Mouse (Mus musculus) ES-E14 (cell line): ENCODE measurements around the gene Pex14. TPM values are rescaled to one million over a fixed set of nuclear protein-coding genes. Genes with fewer than 3 reads are reported as not detected.

Source experiments
- DNase-seq: peaks from one replicate; pipeline ENCODE4 v3.0.0-alpha.2; 2013; ENCODE audit warnings: low read depth, low spot score
- H3K27ac ChIP-seq: 2 replicates; pipeline ENCODE4 v1.5.1; 2012; ENCODE audit warnings: low read depth, mild to moderate bottlenecking, low read length, moderate library complexity, mixed read lengths; ENCODE audit not compliant: poor library complexity, insufficient read depth, severe bottlenecking
- H3K36me3 ChIP-seq: 2 replicates; pipeline ENCODE4 v1.6.1; 2012; ENCODE audit warnings: mild to moderate bottlenecking, low read length, moderate library complexity, mixed read lengths; ENCODE audit not compliant: control insufficient read depth, poor library complexity, insufficient read depth, severe bottlenecking
- H3K4me1 ChIP-seq, 2 experiments: fragments of 150-350 bp in 1 of 2; sonication (generic) in 1 of 2; 2 replicates each; pipeline ENCODE4 v1.6.1; 2012; ENCODE audit warnings: low read length in 2 of 2, mild to moderate bottlenecking in 1 of 2, mixed read lengths in 1 of 2; ENCODE audit not compliant: control insufficient read depth in 2 of 2, insufficient read depth in 2 of 2, poor library complexity in 1 of 2
- H3K4me3 ChIP-seq, 2 experiments: fragments of 150-350 bp in 1 of 2; sonication (generic) in 1 of 2; 2 replicates each; pipeline ENCODE4 v1.5.1; 2012; ENCODE audit warnings: low read length in 2 of 2, low read depth in 1 of 2, mild to moderate bottlenecking in 1 of 2, mixed read lengths in 1 of 2; ENCODE audit not compliant: insufficient read depth in 1 of 2, poor library complexity in 1 of 2, severe bottlenecking in 1 of 2
- H3K9ac ChIP-seq: 2 replicates; pipeline ENCODE4 v1.6.1; 2012; ENCODE audit warnings: low read depth, mild to moderate bottlenecking, low read length, mixed read lengths; ENCODE audit not compliant: poor library complexity, insufficient read depth, severe bottlenecking
- H3K9me3 ChIP-seq: fragments of 150-350 bp; sonication (generic); 2 replicates; pipeline ENCODE4 v1.6.1; 2012; ENCODE audit warnings: low read depth, mild to moderate bottlenecking, low read length; ENCODE audit not compliant: control insufficient read depth, insufficient read depth
- CHD2 ChIP-seq: IDR thresholded peaks from 2 replicates; pipeline ENCODE4 v1.6.1; 2014; ENCODE audit warnings: mild to moderate bottlenecking, low read depth, low read length, inconsistent platforms
- HCFC1 ChIP-seq: IDR thresholded peaks from 2 replicates; pipeline ENCODE4 v1.6.1; 2012; ENCODE audit warnings: low read length, inconsistent platforms, borderline replicate concordance; ENCODE audit not compliant: insufficient read depth
- MAFK ChIP-seq: IDR thresholded peaks from 2 replicates; pipeline ENCODE4 v1.6.1; 2014; ENCODE audit warnings: mild to moderate bottlenecking, low read depth, low read length, inconsistent platforms; ENCODE audit not compliant: insufficient read depth
- ZC3H11A ChIP-seq: IDR thresholded peaks from 2 replicates; pipeline ENCODE4 v1.6.1; 2012; ENCODE audit warnings: low read depth, mild to moderate bottlenecking, inconsistent platforms, low read length, borderline replicate concordance
- ZNF384 ChIP-seq: IDR thresholded peaks from 2 replicates; pipeline ENCODE4 v1.6.1; 2012; ENCODE audit warnings: low read depth, low read length, inconsistent platforms
- in situ Hi-C, 2 experiments: fragments of 600-800 bp; cut with MboI; formaldehyde crosslinking; loops; one replicate each; pipeline ENCODE4 v1.15.1; 2025; ENCODE audit warnings: low sequenced_read_pairs in 2 of 2, inconsistent platforms in 1 of 2; ENCODE audit not compliant: unreplicated experiment in 2 of 2
- total RNA-seq: library from RNA; depleted of rRNA; stranded (reverse); fragments of 300-350 nt; gene quantifications from 2 replicates; pipeline ENCODE4 v1.2.3, GENCODE M21; 2012

Gene Pex14
- total RNA-seq, 1 experiment = 80.3 TPM

DNA sequence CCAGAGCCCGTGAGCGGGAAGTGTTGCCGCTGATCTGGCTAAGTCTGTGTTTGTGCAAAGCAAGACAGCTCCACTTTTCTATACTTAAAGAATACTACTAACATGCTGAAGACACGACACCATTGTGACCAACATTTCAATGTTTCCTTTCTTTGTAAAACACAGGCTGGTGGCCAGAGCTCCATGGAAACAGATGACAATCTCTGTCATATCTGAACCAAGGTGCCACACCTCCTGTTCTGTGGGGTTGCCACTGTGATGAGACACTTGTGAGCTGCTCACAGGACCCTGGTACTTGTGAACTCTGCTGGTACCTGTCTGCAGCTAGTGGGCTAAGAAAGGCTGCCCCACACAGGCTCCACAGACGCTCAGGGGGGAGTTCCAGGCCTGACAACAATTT, 130.8 kb downstream of the Pex14 start:
- Histone ChIP-seq H3K27ac (no peak overlapping the region), H3K36me3 (peaks cover 11% of the 10 kb centered on the region; the same call in 1 of the 2 replicates), H3K9ac (no peak overlapping the region), H3K4me3 (no peak overlapping the region), H3K4me1 (no peaks in the 10 kb centered on the region), H3K9me3 (no peaks in the 10 kb centered on the region)
- no peak for DNase-seq
- in situ Hi-C loops = no loop called here
- TF ChIP-seq ZNF384 (no peak), CHD2 (no peak), HCFC1 (no peak), ZC3H11A (no peak), MAFK (no peak)

DNA sequence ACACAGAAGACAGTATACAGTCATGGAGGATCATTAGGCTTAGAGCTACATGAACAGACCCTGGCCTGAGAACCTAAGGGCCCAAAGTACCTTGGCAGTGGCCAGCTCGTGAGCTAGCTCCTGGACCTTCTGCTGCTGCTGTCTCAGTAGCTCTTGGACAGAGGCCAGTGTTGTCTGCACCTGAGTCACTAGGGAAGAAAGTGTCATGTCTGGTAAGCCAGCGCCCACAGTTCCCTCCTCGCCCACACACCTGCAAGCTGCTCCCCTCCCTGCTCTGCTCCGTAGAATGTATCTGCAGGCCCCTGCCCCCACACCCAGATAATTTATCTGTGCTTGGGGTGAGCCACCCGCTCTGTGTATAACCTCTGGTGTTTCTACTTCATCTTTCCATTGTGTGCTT, 133.5 kb downstream of the Pex14 start:
- in situ Hi-C loops = no loop called here
- TF ChIP-seq ZNF384 (no peak), ZC3H11A (no peak)
- Histone ChIP-seq H3K27ac (no peak overlapping the region), H3K4me1 (no peaks in the 10 kb centered on the region), H3K36me3 (peaks cover 18% of the 10 kb centered on the region; the same call in 1 of the 2 replicates), H3K4me3 (no peak overlapping the region), H3K9ac (no peak overlapping the region), H3K9me3 (no peaks in the 10 kb centered on the region)
- no peak for DNase-seq

DNA sequence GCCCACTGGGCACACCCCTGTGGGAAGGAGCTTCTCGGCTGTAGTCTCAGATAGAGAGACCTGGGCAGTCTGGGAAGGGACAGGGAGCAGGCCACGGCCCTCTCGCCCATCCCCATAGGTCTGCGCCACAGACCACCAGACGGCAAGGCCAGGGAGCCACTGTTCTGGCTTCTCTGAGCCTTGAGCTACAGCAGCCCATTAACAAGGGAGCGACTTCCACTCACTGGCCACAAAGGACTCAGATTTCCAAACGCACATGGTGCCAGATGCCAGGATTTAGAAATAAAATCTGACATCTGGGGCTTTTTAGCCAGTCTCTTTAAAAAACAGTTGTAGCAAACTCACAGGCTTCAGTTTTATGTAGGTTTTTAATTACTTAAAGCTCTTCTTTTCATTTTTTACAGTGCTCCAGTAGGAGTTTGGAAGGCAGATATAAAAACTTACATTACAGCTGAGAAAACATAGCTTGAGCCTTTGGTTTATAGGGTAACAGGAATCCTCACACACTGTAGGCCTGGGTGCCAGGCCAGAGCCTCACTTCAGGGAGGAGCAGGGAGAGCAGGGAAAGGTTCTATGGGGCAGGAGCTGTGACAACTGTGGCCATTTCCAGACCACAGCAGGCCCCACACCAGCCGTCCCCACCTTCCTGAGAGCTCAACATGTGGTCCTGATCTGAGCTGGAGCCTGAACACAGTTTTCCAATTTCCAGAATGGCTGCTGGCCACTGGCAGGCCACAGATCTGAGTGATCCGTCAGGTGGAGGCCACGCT, 134.9 kb downstream of the Pex14 start:
- TF ChIP-seq MAFK (no peak), ZNF384 (no peak), ZC3H11A (no peak), CHD2 (no peak), HCFC1 (no peak)
- Histone ChIP-seq H3K4me1 (no peaks in the 10 kb centered on the region), H3K9ac (no peak overlapping the region)

DNA sequence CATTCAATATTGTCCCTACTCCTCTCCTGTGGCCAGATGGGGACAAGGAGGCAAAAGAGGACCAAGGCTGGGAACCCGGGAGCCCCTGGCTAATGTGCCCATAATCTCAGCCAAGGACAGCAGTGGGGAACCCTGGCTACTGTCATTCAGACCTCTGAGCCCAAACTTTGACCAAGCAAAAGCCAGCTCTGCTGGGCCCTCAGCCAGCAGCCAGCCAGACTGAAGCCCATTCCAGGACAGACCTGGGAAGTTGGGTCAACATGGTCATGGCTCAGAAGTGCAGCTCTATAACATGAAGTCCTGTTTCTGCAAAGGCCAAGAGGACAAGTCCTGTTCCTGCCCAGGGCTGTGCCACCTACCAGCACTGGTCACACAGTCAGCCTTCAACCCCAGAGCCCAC, 137.6 kb downstream of the Pex14 start:
- no peak for TF ChIP-seq HCFC1
- no peak for TF ChIP-seq CHD2
- TF ChIP-seq MAFK = no peak
- no peak for TF ChIP-seq ZC3H11A
- TF ChIP-seq ZNF384 = no peak
- Histone ChIP-seq H3K4me1 (no peaks in the 10 kb centered on the region), H3K9me3 (no peaks in the 10 kb centered on the region), H3K27ac (no peak overlapping the region), H3K36me3 (peaks cover 20% of the 10 kb centered on the region; the same call in 1 of the 2 replicates), H3K4me3 (no peak overlapping the region), H3K9ac (no peak overlapping the region)
- DNase-seq = no peak
- in situ Hi-C loops = no loop called here

More for the DNA sequence above, 134.9 kb downstream of the Pex14 start:
- Histone ChIP-seq H3K9me3 (no peaks in the 10 kb centered on the region), H3K27ac (no peak overlapping the region), H3K36me3 (peaks cover 21% of the 10 kb centered on the region; the same call in 1 of the 2 replicates), H3K4me3 (no peak overlapping the region)
- DNase-seq = no peak
- in situ Hi-C loops = no loop called here

DNA sequence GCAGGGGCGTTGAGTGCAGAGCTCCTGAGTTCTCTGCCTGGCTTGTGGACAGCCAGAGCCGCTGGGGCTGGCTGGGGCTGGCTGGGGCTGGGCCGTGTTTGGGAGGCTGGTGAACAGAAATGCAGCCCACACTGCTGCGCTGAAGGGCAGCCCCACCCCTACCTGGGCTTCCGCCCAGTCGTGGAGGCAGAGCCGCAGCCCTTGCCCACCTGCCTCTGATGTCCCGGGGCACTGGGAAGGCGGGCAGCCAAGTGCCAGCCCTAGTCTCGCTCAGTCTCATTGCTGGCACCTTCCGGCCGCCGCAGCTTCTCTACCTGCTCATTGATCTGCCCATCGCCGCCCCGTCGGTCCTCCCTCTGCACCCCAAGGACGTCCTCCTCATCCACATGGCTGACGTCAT, 138.6 kb downstream of the Pex14 start:
- Histone ChIP-seq H3K9me3 (no peaks in the 10 kb centered on the region), H3K4me1 (no peaks in the 10 kb centered on the region), H3K27ac (no peak overlapping the region), H3K36me3 (peaks cover 15% of the 10 kb centered on the region; the same call in 1 of the 2 replicates), H3K9ac (no peak overlapping the region), H3K4me3 (no peak overlapping the region)
- in situ Hi-C loops = no loop called here
- TF ChIP-seq ZC3H11A (no peak), ZNF384 (no peak), HCFC1 (no peak), CHD2 (no peak), MAFK (no peak)
- no peak for DNase-seq
